Mouse (Mus musculus) erythroid progenitor cell, adult 5-6 weeks (primary cell): ENCODE results near the gene Robo2. TPM values are rescaled to one million over a fixed set of nuclear protein-coding genes. Genes with fewer than 3 reads are reported as not detected.

Experiments
- ATAC-seq: replicated peaks from 2 replicates; pipeline ENCODE4 v1.8.0; 2016; ENCODE audit warnings: moderate number of reproducible peaks, mild to moderate bottlenecking, moderate TSS enrichment, inconsistent platforms; ENCODE audit not compliant: poor library complexity, low FRiP score, severe bottlenecking
- total RNA-seq, 2 experiments: library from RNA; stranded (forward) in 1 of 2; stranded (reverse) in 1 of 2; fragments of 150-400 nt in 1 of 2; fragments of 186-747, 209-891 nt in 1 of 2; gene quantifications; 2 replicates each; pipeline versions ENCODE4 v1.2.3 to v1.2.4; 2015 to 2017; ENCODE audit warnings: low replicate concordance in 2 of 2

Robo2 gene
- total RNA-seq, 2 experiments from 2014 or later, result not detected

- ATAC-seq, result no peak
These were observed 542.0 kb downstream of the Robo2 start for GRCm38 (mm10) chr16:73869527-73870212.

DNA sequence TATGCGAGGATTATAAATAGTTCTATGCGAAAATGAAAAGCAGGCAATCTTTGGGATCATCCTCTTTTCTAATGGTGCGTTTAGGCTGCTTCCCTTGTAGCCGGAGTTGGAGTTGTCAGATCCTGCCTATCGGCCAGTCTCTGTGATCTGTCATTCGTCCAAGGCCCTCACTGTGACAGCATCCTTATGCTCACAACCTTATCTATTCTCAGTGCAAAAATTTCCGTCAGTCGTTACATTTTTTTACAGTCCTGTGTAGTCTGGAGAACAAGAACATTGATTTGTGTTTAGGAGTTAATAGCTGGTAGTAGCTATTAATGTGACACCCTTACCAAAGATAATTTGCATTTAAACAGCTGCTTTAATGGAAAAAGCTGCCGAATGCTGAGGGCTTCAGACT, 547.0 kb downstream of the Robo2 start:
- no peak for ATAC-seq

DNA sequence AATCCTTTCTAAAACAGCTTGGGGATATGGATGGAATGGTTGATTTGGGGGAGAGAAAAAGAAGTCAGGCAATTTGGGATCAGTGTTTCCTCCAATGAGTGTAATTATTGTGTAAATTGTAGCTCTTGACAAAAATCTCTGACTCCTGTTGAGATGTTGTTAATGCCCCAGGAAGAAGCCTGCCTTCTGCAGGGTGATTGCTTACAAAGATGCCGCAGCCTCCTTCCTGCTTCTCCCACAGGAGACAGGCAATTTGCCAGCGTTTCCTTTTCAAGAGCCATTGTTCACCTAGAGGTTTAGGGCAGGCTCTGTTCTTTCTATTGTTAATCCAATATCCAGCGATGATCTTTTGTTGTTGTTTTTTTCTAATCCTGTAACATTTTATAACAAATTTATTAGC, 547.9 kb downstream of the Robo2 start:
- no peak for ATAC-seq

- no peak for ATAC-seq
These were observed 552.9 kb downstream of the Robo2 start for GRCm38 (mm10) chr16:73858717-73859116.

DNA sequence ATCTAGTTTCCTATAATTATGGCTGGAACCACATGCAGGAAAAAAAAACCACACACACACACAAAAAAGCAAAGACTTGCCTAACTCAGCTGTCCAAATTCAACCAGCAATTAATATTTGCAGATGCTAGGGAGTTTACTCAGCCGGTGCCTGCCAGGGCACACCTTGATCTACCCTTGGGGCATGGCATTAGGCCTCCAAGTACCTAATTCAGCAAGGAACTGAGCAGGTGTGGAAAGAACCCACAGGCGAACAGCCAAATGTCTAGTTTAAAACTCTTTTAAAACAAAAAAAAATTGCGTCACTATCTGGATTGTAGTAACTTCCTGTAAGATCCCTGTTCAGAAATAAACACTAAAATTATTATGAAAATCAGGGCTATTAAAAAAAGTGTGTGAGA, 555.8 kb downstream of the Robo2 start:
- ATAC-seq, result no peak
